Mouse (Mus musculus): ENCODE results near the gene 1810065E05Rik. TPM values are rescaled to one million over a fixed set of nuclear protein-coding genes. Genes with fewer than 3 reads are reported as not detected.

The 1810065E05Rik gene
- polyA plus RNA-seq (2015; fragmentation: Illumina TruSeq; extraction: RNeasy Lipid Tissue Mini Kit (QIAGEN cat#74804); ENCODE audit: insufficient read depth, low replicate concordance): not detected

DNA sequence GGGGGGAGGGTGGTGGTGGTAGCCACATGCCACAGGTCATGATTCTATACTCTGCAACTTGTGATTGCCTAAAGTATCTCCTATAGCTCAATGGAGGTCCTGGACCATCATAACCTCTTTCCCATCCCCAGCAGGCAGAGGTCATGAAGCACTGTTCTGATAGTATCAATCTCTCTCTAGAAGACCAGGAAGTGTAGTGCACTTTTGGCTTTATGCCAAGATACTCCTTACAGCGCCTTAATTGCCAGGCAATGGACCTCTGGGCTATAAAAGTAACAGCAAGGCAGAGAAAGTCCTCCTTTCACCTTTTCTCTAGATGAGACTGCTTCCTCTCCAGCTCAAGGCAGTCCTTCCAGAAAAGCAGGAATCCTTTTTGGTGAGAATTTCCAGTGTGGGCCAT, at the start of gene 1810065E05Rik:
TSS of gene 1810065E05Rik (plus strand) at position 297 of the 400 bp plus-strand sequence.

GRCm38 (mm10) chr11:58378763-58379278, 42.1 kb upstream of the 1810065E05Rik start, which contains the start of gene Lypd8:
Gene Lypd8, plus strand, starts transcription at chr11:58379043.

GRCm38 (mm10) chr11:58432259-58432658, 11.3 kb downstream of the 1810065E05Rik start, which contains the start of gene Gm12253:
Gene Gm12253, plus strand, starts transcription at chr11:58432559.

GRCm38 (mm10) chr11:58452759-58453158, 31.8 kb downstream of the 1810065E05Rik start, which contains the start of gene Lypd9:
Gene Lypd9, minus strand, starts transcription at chr11:58452923.

DNA sequence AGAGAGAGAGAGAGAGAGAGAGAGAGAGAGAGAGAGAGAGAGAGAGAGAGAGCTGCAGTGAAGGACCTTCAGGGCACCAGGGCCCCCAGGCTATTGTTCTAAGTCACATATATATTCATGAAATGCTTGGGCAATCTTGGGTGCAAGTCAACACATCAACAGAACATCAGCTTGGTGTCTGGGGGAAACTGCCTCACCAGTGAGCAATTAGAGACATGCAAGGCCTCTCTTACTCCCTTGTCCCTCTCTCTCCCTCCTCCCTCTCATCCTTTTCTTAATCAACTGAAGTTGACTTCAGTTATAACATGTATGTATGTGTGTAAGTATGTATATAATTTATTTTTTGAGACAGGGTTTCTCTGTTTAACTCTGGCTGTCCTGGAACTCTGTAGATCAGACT, 41.3 kb downstream of the 1810065E05Rik start, which contains the start of gene Olfr30:
TSS of gene Olfr30 (minus strand) at position 101 of the 400 bp plus-strand sequence.

Other genes starting within 250 kb of the 1810065E05Rik start
- 50.3 TPM for gene Mrpl22, start 249.4 kb upstream of the 1810065E05Rik start, polyA plus RNA-seq (2015; fragmentation: Illumina TruSeq; extraction: RNeasy Lipid Tissue Mini Kit (QIAGEN cat#74804); ENCODE audit: insufficient read depth, low replicate concordance)
- 71.6 TPM for gene Igtp, start 221.6 kb upstream of the 1810065E05Rik start, polyA plus RNA-seq (2015; fragmentation: Illumina TruSeq; extraction: RNeasy Lipid Tissue Mini Kit (QIAGEN cat#74804); ENCODE audit: insufficient read depth, low replicate concordance)
- 71.8 TPM for gene Irgm2, start 221.5 kb upstream of the 1810065E05Rik start, polyA plus RNA-seq (2015; fragmentation: Illumina TruSeq; extraction: RNeasy Lipid Tissue Mini Kit (QIAGEN cat#74804); ENCODE audit: insufficient read depth, low replicate concordance)
- gene 4930438A08Rik, start 146.3 kb upstream of the 1810065E05Rik start, polyA plus RNA-seq (2015; fragmentation: Illumina TruSeq; extraction: RNeasy Lipid Tissue Mini Kit (QIAGEN cat#74804); ENCODE audit: insufficient read depth, low replicate concordance): not detected
- gene Zfp692, start 114.0 kb upstream of the 1810065E05Rik start, polyA plus RNA-seq (2015; fragmentation: Illumina TruSeq; extraction: RNeasy Lipid Tissue Mini Kit (QIAGEN cat#74804); ENCODE audit: insufficient read depth, low replicate concordance): 16.0 TPM
- 37.6 TPM for gene Zfp672, start 90.8 kb upstream of the 1810065E05Rik start, polyA plus RNA-seq (2015; fragmentation: Illumina TruSeq; extraction: RNeasy Lipid Tissue Mini Kit (QIAGEN cat#74804); ENCODE audit: insufficient read depth, low replicate concordance)
- 7.7 TPM for gene Sh3bp5l, start 90.4 kb upstream of the 1810065E05Rik start, polyA plus RNA-seq (2015; fragmentation: Illumina TruSeq; extraction: RNeasy Lipid Tissue Mini Kit (QIAGEN cat#74804); ENCODE audit: insufficient read depth, low replicate concordance)
- not detected for gene Lypd8, start 42.1 kb upstream of the 1810065E05Rik start, polyA plus RNA-seq (2015; fragmentation: Illumina TruSeq; extraction: RNeasy Lipid Tissue Mini Kit (QIAGEN cat#74804); ENCODE audit: insufficient read depth, low replicate concordance)
- gene Gm12253, start 11.4 kb downstream of the 1810065E05Rik start, polyA plus RNA-seq (2015; fragmentation: Illumina TruSeq; extraction: RNeasy Lipid Tissue Mini Kit (QIAGEN cat#74804); ENCODE audit: insufficient read depth, low replicate concordance): not detected
- not detected for gene Lypd9, start 31.8 kb downstream of the 1810065E05Rik start, polyA plus RNA-seq (2015; fragmentation: Illumina TruSeq; extraction: RNeasy Lipid Tissue Mini Kit (QIAGEN cat#74804); ENCODE audit: insufficient read depth, low replicate concordance)
- gene Olfr30, start 41.2 kb downstream of the 1810065E05Rik start, polyA plus RNA-seq (2015; fragmentation: Illumina TruSeq; extraction: RNeasy Lipid Tissue Mini Kit (QIAGEN cat#74804); ENCODE audit: insufficient read depth, low replicate concordance): not detected
- gene Olfr332, start 71.4 kb downstream of the 1810065E05Rik start, polyA plus RNA-seq (2015; fragmentation: Illumina TruSeq; extraction: RNeasy Lipid Tissue Mini Kit (QIAGEN cat#74804); ENCODE audit: insufficient read depth, low replicate concordance): not detected
- gene Olfr331, start 81.5 kb downstream of the 1810065E05Rik start, polyA plus RNA-seq (2015; fragmentation: Illumina TruSeq; extraction: RNeasy Lipid Tissue Mini Kit (QIAGEN cat#74804); ENCODE audit: insufficient read depth, low replicate concordance): not detected
- gene Olfr330, start 113.7 kb downstream of the 1810065E05Rik start, polyA plus RNA-seq (2015; fragmentation: Illumina TruSeq; extraction: RNeasy Lipid Tissue Mini Kit (QIAGEN cat#74804); ENCODE audit: insufficient read depth, low replicate concordance): not detected
- gene Olfr329-ps, start 125.3 kb downstream of the 1810065E05Rik start, polyA plus RNA-seq (2015; fragmentation: Illumina TruSeq; extraction: RNeasy Lipid Tissue Mini Kit (QIAGEN cat#74804); ENCODE audit: insufficient read depth, low replicate concordance): 0.06 TPM
- gene Olfr328, start 134.5 kb downstream of the 1810065E05Rik start, polyA plus RNA-seq (2015; fragmentation: Illumina TruSeq; extraction: RNeasy Lipid Tissue Mini Kit (QIAGEN cat#74804); ENCODE audit: insufficient read depth, low replicate concordance): not detected
- gene Olfr224, start 149.4 kb downstream of the 1810065E05Rik start, polyA plus RNA-seq (2015; fragmentation: Illumina TruSeq; extraction: RNeasy Lipid Tissue Mini Kit (QIAGEN cat#74804); ENCODE audit: insufficient read depth, low replicate concordance): not detected
- gene Olfr325, start 156.6 kb downstream of the 1810065E05Rik start, polyA plus RNA-seq (2015; fragmentation: Illumina TruSeq; extraction: RNeasy Lipid Tissue Mini Kit (QIAGEN cat#74804); ENCODE audit: insufficient read depth, low replicate concordance): not detected
- not detected for gene Olfr324, start 174.0 kb downstream of the 1810065E05Rik start, polyA plus RNA-seq (2015; fragmentation: Illumina TruSeq; extraction: RNeasy Lipid Tissue Mini Kit (QIAGEN cat#74804); ENCODE audit: insufficient read depth, low replicate concordance)
- gene 2210407C18Rik, start 195.0 kb downstream of the 1810065E05Rik start, polyA plus RNA-seq (2015; fragmentation: Illumina TruSeq; extraction: RNeasy Lipid Tissue Mini Kit (QIAGEN cat#74804); ENCODE audit: insufficient read depth, low replicate concordance): not detected
- gene Olfr323, start 209.4 kb downstream of the 1810065E05Rik start, polyA plus RNA-seq (2015; fragmentation: Illumina TruSeq; extraction: RNeasy Lipid Tissue Mini Kit (QIAGEN cat#74804); ENCODE audit: insufficient read depth, low replicate concordance): not detected
- 2.3 TPM for gene Trim58, start 219.4 kb downstream of the 1810065E05Rik start, polyA plus RNA-seq (2015; fragmentation: Illumina TruSeq; extraction: RNeasy Lipid Tissue Mini Kit (QIAGEN cat#74804); ENCODE audit: insufficient read depth, low replicate concordance)
- not detected for gene Olfr322, start 237.7 kb downstream of the 1810065E05Rik start, polyA plus RNA-seq (2015; fragmentation: Illumina TruSeq; extraction: RNeasy Lipid Tissue Mini Kit (QIAGEN cat#74804); ENCODE audit: insufficient read depth, low replicate concordance)